Mouse (Mus musculus) C2C12 (cell line): ENCODE measurements around the gene Lrg1.

ENCODE experiments used
- CEBPB ChIP-seq: IDR thresholded peaks from one replicate; pipeline ENCODE4 v1.6.1; 2011; ENCODE audit warnings: low read depth, mild to moderate bottlenecking, control low read depth, moderate library complexity
- CTCF ChIP-seq: IDR thresholded peaks from one replicate; pipeline ENCODE4 v1.5.1; 2011; ENCODE audit not compliant: control insufficient read depth, insufficient read depth, insufficient read length
- MAX ChIP-seq: IDR thresholded peaks from one replicate; pipeline ENCODE4 v1.6.1; 2011; ENCODE audit warnings: mild to moderate bottlenecking, control low read depth
- USF1 ChIP-seq: IDR thresholded peaks from one replicate; pipeline ENCODE4 v1.6.1; 2011; ENCODE audit warnings: low read depth, mild to moderate bottlenecking, control low read depth, moderate library complexity

GRCm38 (mm10) chr17:56126175-56126574 is 4.4 kb upstream of the Lrg1 start:
- TF ChIP-seq CTCF: no peak
- TF ChIP-seq USF1: no peak
- no peak for TF ChIP-seq MAX
- no peak for TF ChIP-seq CEBPB
